Comparison of ENCODE assay signal across 8 mouse cellular contexts in the genomic region with DNA sequence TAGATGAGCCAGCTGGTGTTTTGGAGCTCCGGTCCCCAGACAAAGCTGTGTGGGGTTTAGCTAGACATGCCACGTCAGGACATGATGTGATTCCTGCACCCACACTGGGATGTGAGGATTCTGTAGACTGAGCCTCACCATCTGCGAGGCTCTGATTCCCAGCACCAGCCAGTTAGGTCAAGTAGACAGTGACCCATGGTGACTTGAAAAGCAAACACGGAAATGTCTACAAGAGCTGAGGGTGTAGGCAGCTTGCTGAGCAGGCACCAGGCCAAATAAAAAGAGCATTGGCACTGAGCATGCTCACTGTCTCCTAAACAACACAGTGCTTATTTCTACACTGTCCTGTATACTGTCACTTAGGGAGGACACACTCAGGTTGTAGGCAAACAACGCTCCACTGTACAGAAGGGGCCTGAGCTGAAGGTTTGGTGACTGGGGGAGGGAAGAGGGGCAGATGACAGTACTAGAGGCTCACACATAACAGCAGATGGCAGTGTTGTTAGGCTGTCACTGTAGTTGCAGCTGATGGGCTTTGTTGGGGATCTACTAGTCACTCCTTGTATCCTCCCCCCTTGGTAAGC. TPM values are rescaled to one million over a fixed set of nuclear protein-coding genes. Genes with fewer than 3 reads are reported as not detected.
DNase-seq lines count a peak whose midpoint lies in the region; ATAC-seq lines count a peak whose summit lies in the region.

No protein-coding gene starts in this region.

- no peaks in the 10 kb centered on the region for H3K36me3 ChIP-seq in hindbrain, embryonic 12.5 days
- no peaks in the 10 kb centered on the region for H3K36me3 ChIP-seq in hindbrain, embryonic 13.5 days
- H3K36me3 ChIP-seq in kidney, embryonic 14.5 days (ENCODE audit: control insufficient read depth, insufficient read depth, low read length), result no peaks in the 10 kb centered on the region

- WGBS in hindbrain, embryonic 12.5 days, result 68% methylated on average over 5 of the region's 5 CpGs
- 71% methylated on average over 5 of the region's 5 CpGs for WGBS in hindbrain, embryonic 13.5 days
- WGBS in kidney, embryonic 14.5 days, result 55% methylated on average over 5 of the region's 5 CpGs

- no peak overlapping the region for H3K4me3 ChIP-seq in hindbrain, embryonic 12.5 days
- no peak overlapping the region for H3K4me3 ChIP-seq in hindbrain, embryonic 13.5 days
- H3K4me3 ChIP-seq in kidney, embryonic 14.5 days (ENCODE audit: low read length), result no peak overlapping the region

- 0 out of 2 replicates have a peak overlapping the region, but pooled peaks have one; percentile 10 for H3K9ac ChIP-seq in hindbrain, embryonic 12.5 days
- no peak overlapping the region for H3K9ac ChIP-seq in hindbrain, embryonic 13.5 days
- H3K9ac ChIP-seq in kidney, embryonic 14.5 days (ENCODE audit: low read depth, low read length), result no peak overlapping the region

- H3K27ac ChIP-seq in hindbrain, embryonic 12.5 days, result no peak overlapping the region
- no peak overlapping the region for H3K27ac ChIP-seq in hindbrain, embryonic 13.5 days
- H3K27ac ChIP-seq in kidney, embryonic 14.5 days (ENCODE audit: low read depth, low read length), result no peak overlapping the region

- peak; percentile 10 for DNase-seq in T-cell, adult 2 months (ENCODE audit: low spot score)
- DNase-seq in lung, adult 18-20 months, result peak; percentile 54 to 77
- DNase-seq in telencephalon, adult 2 months (ENCODE audit: low read depth, low spot score), result peak; percentile 59
- DNase-seq in spleen, postnatal 14 days (ENCODE audit: low spot score in 2 of 2), result no peak

- ATAC-seq in hindbrain, embryonic 12.5 days (ENCODE audit: low FRiP score), result no peak
- ATAC-seq in hindbrain, embryonic 13.5 days (ENCODE audit: low FRiP score), result no peak; the same call in 1 of the 2 replicates
- ATAC-seq in erythroid progenitor cell, adult 5-6 weeks (replicated peaks; ENCODE audit: low FRiP score, poor library complexity, severe bottlenecking), result peak; percentile 44
- peak; percentile 18; the same call in 1 of the 2 replicates for ATAC-seq in kidney, embryonic 14.5 days (ENCODE audit: low FRiP score, low TSS enrichment)

- 0 out of 2 replicates have a peak, but pooled peaks cover 6% of the 10 kb centered on the region for H3K4me1 ChIP-seq in hindbrain, embryonic 12.5 days
- peaks cover 9% of the 10 kb centered on the region for H3K4me1 ChIP-seq in hindbrain, embryonic 13.5 days (replicated peaks)
- no peaks in the 10 kb centered on the region for H3K4me1 ChIP-seq in kidney, embryonic 14.5 days (ENCODE audit: control insufficient read depth, insufficient read depth, low read length)

- no peaks in the 10 kb centered on the region for H3K9me3 ChIP-seq in hindbrain, embryonic 12.5 days (replicated peaks)
- H3K9me3 ChIP-seq in hindbrain, embryonic 13.5 days, result no peaks in the 10 kb centered on the region
- H3K9me3 ChIP-seq in kidney, embryonic 14.5 days (ENCODE audit: control insufficient read depth, low read length), result no peaks in the 10 kb centered on the region

- no peak overlapping the region for H3K4me2 ChIP-seq in hindbrain, embryonic 12.5 days (replicated peaks)
- no peak overlapping the region for H3K4me2 ChIP-seq in hindbrain, embryonic 13.5 days
- H3K4me2 ChIP-seq in kidney, embryonic 14.5 days (replicated peaks; ENCODE audit: low read depth, low read length), result no peak overlapping the region

- H3K27me3 ChIP-seq in hindbrain, embryonic 12.5 days, result no peaks in the 10 kb centered on the region; the same call in 1 of the 2 replicates
- 0 out of 2 replicates have a peak, but pooled peaks cover 2% of the 10 kb centered on the region for H3K27me3 ChIP-seq in hindbrain, embryonic 13.5 days
- H3K27me3 ChIP-seq in kidney, embryonic 14.5 days (ENCODE audit: control insufficient read depth, insufficient read depth, low read length), result no peaks in the 10 kb centered on the region

RNA-seq across cellular contexts. Expression of a gene that starts 11.9 kb away (rescaled TPM):
- 4.3 and 5.3 TPM in 2 replicates for polyA plus RNA-seq in hindbrain, embryonic 12.5 days (2016; fragmentation: Nextera tagmentation; extraction: Ambion mirVana)
- 5.3 and 5.4 TPM in 2 replicates for polyA plus RNA-seq in hindbrain, embryonic 13.5 days (2015; fragmentation: Nextera tagmentation; extraction: Ambion mirVana)
- 30.6 and 35.3 TPM in 2 replicates for total RNA-seq in erythroid progenitor cell, adult 5-6 weeks (2015; ENCODE audit: low replicate concordance)
- total RNA-seq in erythroid progenitor cell, adult 5-6 weeks (2017; ENCODE audit: low replicate concordance), result 16.2 and 24.4 TPM in 2 replicates
- 2.1 and 3.0 TPM in 2 replicates for polyA plus RNA-seq in kidney, embryonic 14.5 days (2014; fragmentation: Nextera tagmentation; extraction: Ambion mirVana)

RNA-seq across cellular contexts. Expression of a gene that starts 28.0 kb away (rescaled TPM):
- polyA plus RNA-seq in hindbrain, embryonic 12.5 days (2016; fragmentation: Nextera tagmentation; extraction: Ambion mirVana), result 43.9 and 47.9 TPM in 2 replicates
- 44.3 and 52.3 TPM in 2 replicates for polyA plus RNA-seq in hindbrain, embryonic 13.5 days (2015; fragmentation: Nextera tagmentation; extraction: Ambion mirVana)
- 2.9 and 14.1 TPM in 2 replicates for total RNA-seq in erythroid progenitor cell, adult 5-6 weeks (2015; ENCODE audit: low replicate concordance)
- 4.9 and 6.5 TPM in 2 replicates for total RNA-seq in erythroid progenitor cell, adult 5-6 weeks (2017; ENCODE audit: low replicate concordance)
- 43.6 and 47.5 TPM in 2 replicates for polyA plus RNA-seq in kidney, embryonic 14.5 days (2014; fragmentation: Nextera tagmentation; extraction: Ambion mirVana)

RNA-seq across cellular contexts. Expression of a gene that starts 33.8 kb away (rescaled TPM):
- polyA plus RNA-seq in hindbrain, embryonic 12.5 days (2016; fragmentation: Nextera tagmentation; extraction: Ambion mirVana), result 72.0 and 75.8 TPM in 2 replicates
- polyA plus RNA-seq in hindbrain, embryonic 13.5 days (2015; fragmentation: Nextera tagmentation; extraction: Ambion mirVana), result 72.1 and 81.8 TPM in 2 replicates
- 36.8 and 49.0 TPM in 2 replicates for total RNA-seq in erythroid progenitor cell, adult 5-6 weeks (2015; ENCODE audit: low replicate concordance)
- 51.5 and 60.7 TPM in 2 replicates for total RNA-seq in erythroid progenitor cell, adult 5-6 weeks (2017; ENCODE audit: low replicate concordance)
- polyA plus RNA-seq in kidney, embryonic 14.5 days (2014; fragmentation: Nextera tagmentation; extraction: Ambion mirVana), result 23.7 and 33.0 TPM in 2 replicates

RNA-seq across cellular contexts. Expression of a gene that starts 34.1 kb away (rescaled TPM):
- polyA plus RNA-seq in hindbrain, embryonic 12.5 days (2016; fragmentation: Nextera tagmentation; extraction: Ambion mirVana), result 48.4 and 49.2 TPM in 2 replicates
- polyA plus RNA-seq in hindbrain, embryonic 13.5 days (2015; fragmentation: Nextera tagmentation; extraction: Ambion mirVana), result 79.1 and 89.7 TPM in 2 replicates
- total RNA-seq in erythroid progenitor cell, adult 5-6 weeks (2015; ENCODE audit: low replicate concordance), result 15.1 and 26.4 TPM in 2 replicates
- 5.1 TPM in 1 of 2 replicates, not detected in the other for total RNA-seq in erythroid progenitor cell, adult 5-6 weeks (2017; ENCODE audit: low replicate concordance)
- polyA plus RNA-seq in kidney, embryonic 14.5 days (2014; fragmentation: Nextera tagmentation; extraction: Ambion mirVana), result 23.2 and 24.8 TPM in 2 replicates

Comparison
In these comparisons a context has a peak if more than half of its experiments do, and no peak if none do; other contexts are left out.
1. ATAC-seq: peak in erythroid progenitor cell, adult 5-6 weeks (single experiment) and kidney, embryonic 14.5 days (single experiment); none in hindbrain, embryonic 12.5 days (single experiment) and hindbrain, embryonic 13.5 days (single experiment).
2. DNase-seq: peak in T-cell, adult 2 months (single experiment), lung, adult 18-20 months (2 of 2) and telencephalon, adult 2 months (single experiment); none in spleen, postnatal 14 days (0 of 2).